Mouse (Mus musculus) liver, adult 2 months (tissue): Measurements from ENCODE around the gene Tstd2. TPM values are rescaled to one million over a fixed set of nuclear protein-coding genes. Genes with fewer than 3 reads are reported as not detected.

ENCODE experiments used
- DNase-seq: peaks from one replicate; pipeline ENCODE4 v3.0.0-alpha.2; 2011; ENCODE audit warnings: low read depth, low spot score; ENCODE audit errors: extremely low read depth
- H3K27ac ChIP-seq: fragments of 200-500 bp; replicated peaks from 2 replicates; pipeline ENCODE4 v1.5.1; 2012; ENCODE audit warnings: low read depth, mild to moderate bottlenecking, control low read depth, inconsistent platforms, low read length; ENCODE audit not compliant: insufficient read depth
- H3K27me3 ChIP-seq: fragments of 200-500 bp; 2 replicates; pipeline ENCODE4 v1.6.1; 2012; ENCODE audit warnings: mild to moderate bottlenecking, moderate library complexity, low read length, inconsistent platforms; ENCODE audit not compliant: control insufficient read depth, insufficient read depth
- H3K36me3 ChIP-seq: fragments of 200-500 bp; 2 replicates; pipeline ENCODE4 v1.6.1; 2012; ENCODE audit warnings: low read length, inconsistent platforms; ENCODE audit not compliant: control insufficient read depth, insufficient read depth
- H3K4me1 ChIP-seq: fragments of 200-500 bp; 2 replicates; pipeline ENCODE4 v1.6.1; 2011; ENCODE audit warnings: low read length; ENCODE audit not compliant: control insufficient read depth, insufficient read depth
- H3K4me3 ChIP-seq: fragments of 200-500 bp; 2 replicates; pipeline ENCODE4 v1.5.1; 2011; ENCODE audit warnings: low read depth, mild to moderate bottlenecking, control low read depth, low read length, moderate library complexity; ENCODE audit not compliant: insufficient read depth
- H3K79me2 ChIP-seq: fragments of 200-500 bp; 2 replicates; pipeline ENCODE4 v1.6.1; 2012; ENCODE audit warnings: inconsistent platforms, mild to moderate bottlenecking, low read length, moderate library complexity; ENCODE audit not compliant: control insufficient read depth, insufficient read depth
- H3K9ac ChIP-seq: fragments of 200-500 bp; 2 replicates; pipeline ENCODE4 v1.6.1; 2012; ENCODE audit warnings: low read depth, mild to moderate bottlenecking, control low read depth, inconsistent platforms, low read length
- CTCF ChIP-seq: fragments of 200-500 bp; IDR thresholded peaks from 2 replicates; pipeline ENCODE4 v1.5.1; 2011; ENCODE audit warnings: low read depth, low read length, control low read depth
- POLR2A ChIP-seq: fragments of 200-500 bp; IDR thresholded peaks from 2 replicates; pipeline ENCODE4 v1.6.1; 2011; ENCODE audit warnings: low read length, control low read depth; ENCODE audit not compliant: insufficient read depth; ENCODE audit errors: extremely low read depth
- WGBS: fragments of 180-500 bp; shearing (Covaris S2); methylation state at CpG from one replicate; pipeline ENCODE4 v1.1.7; 2018; 5-methylcytosine and 5-hydroxymethylcytosine counted together
- polyA plus RNA-seq: library from polyadenylated mRNA; depleted of rRNA; stranded (reverse); fragments of >200 nt; gene quantifications from 2 replicates; pipeline ENCODE4 v1.2.3, GENCODE M21; 2012
- total RNA-seq: library from RNA; depleted of rRNA; stranded (reverse); fragments of >200 nt; gene quantifications from 2 replicates; pipeline ENCODE4 v1.2.3, GENCODE M21; 2014

Tstd2 gene
- total and polyA plus RNA-seq, 2 experiments = 10.5 to 13.0 TPM

DNA sequence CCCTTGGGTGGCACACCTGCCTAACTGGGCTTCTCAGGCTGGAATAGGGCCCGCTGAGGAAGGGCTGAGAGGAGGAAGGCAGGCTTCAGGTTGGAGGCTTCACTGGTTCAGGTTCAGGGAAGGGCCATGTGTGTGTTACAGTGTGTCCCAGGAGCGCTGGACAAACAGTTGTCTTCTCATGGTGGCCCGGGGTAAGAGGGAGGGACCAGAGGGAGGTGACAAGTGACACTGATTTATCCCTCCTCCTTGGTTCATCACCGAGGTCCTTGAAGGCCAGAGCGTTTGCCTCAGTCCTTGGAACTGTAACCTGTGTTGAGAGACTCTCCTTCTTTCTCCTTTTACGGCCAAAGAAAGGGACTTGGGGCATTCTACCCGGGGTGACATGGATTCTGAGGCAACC is 38.0 kb downstream of the Tstd2 start:
- Histone ChIP-seq H3K36me3 (no peaks in the 10 kb centered on the region), H3K4me1 (no peaks in the 10 kb centered on the region), H3K79me2 (no peaks in the 10 kb centered on the region), H3K4me3 (no peak overlapping the region), H3K9ac (no peak overlapping the region), H3K27me3 (no peaks in the 10 kb centered on the region), H3K27ac (no peak overlapping the region)
- no peak for DNase-seq
- WGBS = 36% methylated on average over 7 of the region's 7 CpGs
- TF ChIP-seq CTCF (no peak), POLR2A (no peak)

DNA sequence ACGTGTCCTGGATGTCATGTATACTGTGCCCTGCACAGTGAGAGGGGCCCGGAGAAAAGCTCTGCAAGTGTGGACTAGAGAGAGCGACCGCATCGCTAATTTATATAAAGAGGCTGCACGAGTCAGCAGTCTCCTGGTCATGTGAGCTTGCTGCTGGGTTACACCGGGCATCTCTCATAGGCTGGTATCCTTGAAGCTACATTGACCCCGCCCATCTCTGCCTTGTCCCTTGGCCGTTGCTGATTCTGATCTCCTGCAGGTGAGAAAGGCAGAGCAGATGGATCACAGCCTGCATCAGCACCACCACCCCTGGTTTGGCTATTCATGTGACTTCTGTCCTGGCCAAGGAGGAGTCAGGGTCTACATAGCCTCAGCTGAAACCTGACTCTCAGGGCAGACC is 39.4 kb downstream of the Tstd2 start:
- WGBS = 78% methylated on average over 9 of the region's 9 CpGs
- Histone ChIP-seq H3K9ac (no peak overlapping the region), H3K27ac (no peak overlapping the region), H3K4me1 (no peaks in the 10 kb centered on the region), H3K36me3 (no peaks in the 10 kb centered on the region), H3K27me3 (no peaks in the 10 kb centered on the region), H3K79me2 (no peaks in the 10 kb centered on the region), H3K4me3 (no peak overlapping the region)
- TF ChIP-seq POLR2A (no peak), CTCF (no peak)
- DNase-seq = no peak

DNA sequence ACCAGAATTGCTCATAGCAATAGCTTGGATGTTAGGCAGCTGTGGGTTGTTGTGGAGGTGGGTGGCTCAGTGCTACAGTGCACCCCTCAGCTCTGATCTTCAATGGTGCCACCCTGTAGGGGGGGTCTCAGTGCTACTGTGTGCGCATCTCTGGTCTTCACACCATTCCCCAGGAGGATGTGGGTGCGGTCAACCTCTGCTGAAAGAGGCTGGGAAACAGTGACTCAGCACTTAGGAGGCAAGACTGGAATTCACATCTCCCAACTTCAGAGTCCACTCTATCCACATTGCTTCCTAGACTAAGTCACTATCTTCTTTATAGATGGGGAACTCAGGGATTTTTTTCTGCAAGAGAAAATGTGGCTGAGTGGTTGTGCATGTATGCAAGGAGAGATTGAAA is 40.9 kb downstream of the Tstd2 start:
- Histone ChIP-seq H3K27ac (no peak overlapping the region), H3K9ac (no peak overlapping the region), H3K79me2 (no peaks in the 10 kb centered on the region), H3K36me3 (no peaks in the 10 kb centered on the region), H3K4me3 (no peak overlapping the region), H3K4me1 (no peaks in the 10 kb centered on the region), H3K27me3 (no peaks in the 10 kb centered on the region)
- WGBS = 91% methylated on average over 2 of the region's 2 CpGs
- no peak for DNase-seq
- TF ChIP-seq POLR2A = no peak
- TF ChIP-seq CTCF = no peak

DNA sequence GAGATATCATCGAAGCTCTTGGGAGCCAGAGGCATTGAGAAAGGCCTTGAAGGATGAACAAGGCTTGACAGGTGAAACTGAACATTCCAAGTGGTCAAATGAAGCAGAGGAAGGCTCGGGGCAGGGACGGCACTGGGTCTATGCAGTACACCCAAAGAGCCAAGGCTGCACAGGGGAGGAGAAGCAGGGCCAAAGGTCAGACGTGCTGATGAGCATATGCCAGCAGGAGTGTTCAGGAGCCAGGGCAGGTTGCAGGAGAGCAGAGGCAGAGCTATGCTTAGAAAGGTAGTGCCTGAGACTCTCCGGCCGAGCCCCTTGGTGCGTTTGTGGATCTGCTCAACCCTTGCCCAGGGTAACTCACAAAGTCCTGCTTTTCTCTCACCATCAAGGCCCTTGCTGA is 41.9 kb downstream of the Tstd2 start:
- DNase-seq = no peak
- TF ChIP-seq CTCF (no peak), POLR2A (no peak)
- WGBS = 74% methylated on average over 7 of the region's 7 CpGs
- H3K4me1 ChIP-seq = no peaks in the 10 kb centered on the region
- no peaks in the 10 kb centered on the region for H3K27me3 ChIP-seq
- H3K27ac ChIP-seq = no peak overlapping the region
- no peaks in the 10 kb centered on the region for H3K36me3 ChIP-seq
- no peak overlapping the region for H3K9ac ChIP-seq
- H3K4me3 ChIP-seq = no peak overlapping the region
- H3K79me2 ChIP-seq = no peaks in the 10 kb centered on the region

DNA sequence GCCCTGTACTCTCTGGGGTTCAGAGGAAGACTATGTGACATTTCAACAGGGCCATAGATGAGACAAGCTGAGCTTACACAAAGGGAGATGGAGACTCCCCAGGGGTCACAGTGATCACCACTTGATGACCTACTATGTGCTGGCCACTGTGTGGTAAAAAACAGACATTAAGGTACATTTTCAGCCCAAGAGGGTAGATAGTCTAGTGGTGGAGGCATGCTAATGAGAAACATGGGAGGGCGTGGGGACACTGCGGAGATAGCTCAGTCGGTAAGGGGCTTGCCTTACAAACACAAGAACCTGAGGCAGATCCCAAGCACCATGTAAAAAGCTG is 42.7 kb downstream of the Tstd2 start:
- Histone ChIP-seq H3K9ac (no peak overlapping the region), H3K36me3 (no peaks in the 10 kb centered on the region), H3K4me3 (no peak overlapping the region), H3K4me1 (no peaks in the 10 kb centered on the region), H3K79me2 (no peaks in the 10 kb centered on the region), H3K27ac (no peak overlapping the region), H3K27me3 (no peaks in the 10 kb centered on the region)
- DNase-seq = no peak
- WGBS = 97% methylated on average over 3 of the region's 3 CpGs
- no peak for TF ChIP-seq CTCF
- no peak for TF ChIP-seq POLR2A

DNA sequence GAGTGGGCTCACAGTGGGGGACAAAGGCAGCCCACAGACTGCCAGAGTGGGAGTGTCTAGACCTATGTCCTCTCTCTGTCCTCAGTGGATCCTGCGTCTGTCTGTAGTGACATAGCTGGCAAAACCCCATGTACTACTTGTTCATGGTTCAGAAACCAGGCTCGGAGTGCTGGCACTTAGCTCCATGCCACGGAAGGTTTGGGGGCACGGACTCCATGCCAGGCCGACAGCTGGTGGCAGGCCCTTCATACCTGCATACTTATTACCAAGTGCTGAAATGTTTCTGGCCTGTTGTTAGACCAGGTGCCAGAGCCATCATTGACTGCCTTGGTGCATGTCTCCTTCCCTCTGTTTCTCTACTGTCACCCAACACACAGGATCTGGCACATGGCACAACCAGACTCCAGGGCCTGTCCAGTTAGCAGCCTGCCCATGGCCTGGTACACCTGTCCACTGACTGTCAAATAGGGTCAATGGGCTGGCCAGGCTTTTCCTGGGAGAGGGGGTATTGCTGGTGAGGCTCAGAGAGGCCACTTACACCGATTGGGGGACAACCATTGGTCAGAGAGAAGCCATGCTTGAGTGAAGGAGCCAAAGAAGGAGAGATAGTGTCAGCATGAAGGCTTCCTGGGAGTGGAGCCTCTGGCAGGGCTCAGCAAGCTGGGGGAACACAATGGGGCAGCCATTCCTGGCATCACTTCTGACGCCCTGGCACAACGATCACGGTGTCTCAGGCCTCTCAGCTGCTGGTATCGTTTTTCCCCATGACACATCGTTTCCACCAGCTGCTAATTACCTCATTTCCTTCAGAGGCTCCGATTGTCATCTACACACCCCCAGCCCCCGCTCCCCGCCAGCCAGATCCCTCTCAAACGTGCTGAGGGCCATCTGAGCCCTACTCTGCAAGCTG is 43.3 kb downstream of the Tstd2 start:
- WGBS = 82% methylated on average over 15 of the region's 15 CpGs
- H3K9ac ChIP-seq = no peak overlapping the region
- H3K27me3 ChIP-seq = no peaks in the 10 kb centered on the region
- no peaks in the 10 kb centered on the region for H3K79me2 ChIP-seq
- H3K36me3 ChIP-seq = no peaks in the 10 kb centered on the region
- H3K27ac ChIP-seq = no peak overlapping the region
- H3K4me3 ChIP-seq = no peak overlapping the region
- no peak for DNase-seq
- TF ChIP-seq POLR2A (no peak), CTCF (no peak)
- H3K4me1 ChIP-seq = no peaks in the 10 kb centered on the region
